Mouse (Mus musculus): ENCODE results near the gene M1ap.

M1ap gene

GRCm38 (mm10) chr6:83077630-83078323, 131.1 kb downstream of the M1ap start, which contains the start of gene Pcgf1:
Gene Pcgf1, plus strand, starts transcription at chr6:83077869.
- DNase-seq (ENCODE audit: low spot score), result no peak

GRCm38 (mm10) chr6:83078324-83078858, 131.7 kb downstream of the M1ap start:
- peak; percentile 99 for DNase-seq (ENCODE audit: low spot score)

All from urinary bladder, postnatal 14 days (tissue).